Mouse (Mus musculus): ENCODE data around the gene Hoxd4.

Gene Hoxd4

GRCm38 (mm10) chr2:74704999-74705466 is 6.7 kb upstream of the Hoxd4 start:
- no peak for DNase-seq (ENCODE audit: low read depth, low spot score)

GRCm38 (mm10) chr2:74705467-74706089 is 6.2 kb upstream of the Hoxd4 start:
- no peak for DNase-seq (ENCODE audit: low read depth, low spot score)

GRCm38 (mm10) chr2:74706393-74706960 is 5.3 kb upstream of the Hoxd4 start:
- DNase-seq (ENCODE audit: low read depth, low spot score) = no peak

GRCm38 (mm10) chr2:74707599-74707998 is 4.1 kb upstream of the Hoxd4 start:
- DNase-seq (ENCODE audit: low read depth, low spot score) = no peak

- no peak for DNase-seq (ENCODE audit: low read depth, low spot score)
These were observed 3.1 kb upstream of the Hoxd4 start for GRCm38 (mm10) chr2:74708676-74709075.

GRCm38 (mm10) chr2:74709465-74710419 is 2.0 kb upstream of the Hoxd4 start:
- no peak for DNase-seq (ENCODE audit: low read depth, low spot score)

GRCm38 (mm10) chr2:74710929-74711543 is 693 bp upstream of the Hoxd4 start:
- DNase-seq (ENCODE audit: low read depth, low spot score) = no peak

GRCm38 (mm10) chr2:74713239-74714150 is 1.8 kb downstream of the Hoxd4 start:
- DNase-seq (ENCODE audit: low read depth, low spot score) = no peak

GRCm38 (mm10) chr2:74714156-74714789 is 2.5 kb downstream of the Hoxd4 start:
- no peak for DNase-seq (ENCODE audit: low read depth, low spot score)

- DNase-seq (ENCODE audit: low read depth, low spot score) = no peak
These were observed 3.2 kb downstream of the Hoxd4 start for GRCm38 (mm10) chr2:74714881-74715280.

- DNase-seq (ENCODE audit: low read depth, low spot score) = peak; percentile 92
These were observed 3.9 kb downstream of the Hoxd4 start for GRCm38 (mm10) chr2:74715504-74716241.

GRCm38 (mm10) chr2:74720384-74720783 is 8.7 kb downstream of the Hoxd4 start:
- DNase-seq (ENCODE audit: low read depth, low spot score) = no peak

GRCm38 (mm10) chr2:74720955-74721491 is 9.3 kb downstream of the Hoxd4 start:
- no peak for DNase-seq (ENCODE audit: low read depth, low spot score)

GRCm38 (mm10) chr2:74721882-74722281 is 10.2 kb downstream of the Hoxd4 start:
- DNase-seq (ENCODE audit: low read depth, low spot score) = no peak

- DNase-seq (ENCODE audit: low read depth, low spot score) = peak; percentile 25
These were observed 11.2 kb downstream of the Hoxd4 start for GRCm38 (mm10) chr2:74722949-74723348.

GRCm38 (mm10) chr2:74724244-74725015 is 12.7 kb downstream of the Hoxd4 start:
- peak; percentile 68 for DNase-seq (ENCODE audit: low read depth, low spot score)

GRCm38 (mm10) chr2:74725171-74725570 is 13.4 kb downstream of the Hoxd4 start:
- DNase-seq (ENCODE audit: low read depth, low spot score) = no peak

- DNase-seq (ENCODE audit: low read depth, low spot score) = no peak
These were observed 14.8 kb downstream of the Hoxd4 start, which contains the start of gene Gm28230 for GRCm38 (mm10) chr2:74726551-74726950. Gene Gm28230 (plus strand): TSS chr2:74726728.
